Mouse (Mus musculus): ENCODE results near the gene Palm.

Gene Palm

DNA sequence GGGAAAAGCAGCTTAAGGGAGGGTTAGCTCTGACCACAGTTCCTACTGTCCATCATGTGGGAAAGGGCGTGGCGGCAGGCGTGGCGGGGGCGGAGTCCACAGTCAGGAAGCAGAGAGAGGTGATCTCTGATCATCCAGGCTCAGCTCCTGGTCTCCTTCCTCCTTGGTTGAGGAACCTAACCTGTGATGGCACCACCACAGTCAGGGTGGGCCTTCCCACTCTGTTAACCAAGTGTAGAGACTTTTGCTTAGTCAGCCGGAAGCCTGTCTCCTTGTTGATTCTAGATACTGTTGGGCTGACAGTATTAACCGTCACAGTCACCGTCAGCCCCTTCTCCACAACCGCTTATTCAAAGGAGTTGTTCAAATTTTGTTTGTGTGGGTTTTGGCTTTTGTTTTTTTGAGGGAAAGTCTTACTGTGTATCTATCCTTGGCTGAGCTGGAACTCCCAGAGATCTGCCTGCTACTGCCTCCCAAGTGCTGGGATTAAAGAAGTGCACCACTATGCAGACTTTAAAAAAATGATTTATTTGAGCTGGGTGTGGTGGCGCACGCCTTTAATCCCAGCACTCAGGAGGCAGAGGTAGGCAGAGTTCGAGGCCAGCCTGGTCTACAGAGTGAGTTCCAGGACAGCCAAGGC is 5.0 kb downstream of the Palm start:
- no peak for DNase-seq (ENCODE audit: low read depth)

DNA sequence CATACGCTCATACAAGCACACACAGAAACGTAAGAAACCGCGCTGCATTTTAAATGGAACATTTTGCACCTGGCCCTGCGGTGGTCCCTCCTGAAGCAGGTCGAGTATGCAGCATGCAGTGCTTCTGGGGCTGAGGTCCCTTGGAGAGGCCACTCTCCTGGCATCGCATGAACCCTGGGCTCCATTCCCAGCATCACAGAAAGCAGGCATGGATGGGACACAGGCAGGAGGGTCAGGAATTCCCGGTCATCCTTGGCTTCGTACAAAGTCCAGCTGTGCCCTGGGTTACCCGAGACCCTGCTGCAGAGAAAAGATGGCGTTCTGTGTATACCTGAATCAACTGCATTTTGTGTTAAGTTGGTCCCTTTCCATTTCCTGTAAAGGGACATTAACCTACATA is 7.1 kb downstream of the Palm start:
- no peak for DNase-seq (ENCODE audit: low read depth)

DNA sequence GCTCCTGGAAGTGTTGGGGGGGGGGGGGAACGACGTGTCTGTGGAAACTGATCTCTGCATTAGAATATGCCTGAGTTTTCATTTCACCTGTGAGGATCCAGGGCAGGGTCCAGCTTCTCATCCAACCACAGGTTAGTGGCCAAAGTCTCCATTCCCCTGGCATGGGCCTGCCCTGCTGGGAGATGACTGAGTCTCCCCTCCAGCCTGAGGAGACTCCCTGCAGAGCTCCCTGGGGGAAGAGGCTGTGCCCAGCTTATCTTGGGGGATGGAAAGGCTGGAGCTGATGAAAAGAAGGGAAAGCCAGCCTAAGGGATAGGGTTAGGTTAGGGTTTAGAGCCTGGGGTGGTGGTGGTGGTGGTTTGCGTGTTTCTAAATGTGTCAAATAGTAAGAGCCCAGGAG is 8.5 kb downstream of the Palm start:
- no peak for DNase-seq (ENCODE audit: low read depth)

DNA sequence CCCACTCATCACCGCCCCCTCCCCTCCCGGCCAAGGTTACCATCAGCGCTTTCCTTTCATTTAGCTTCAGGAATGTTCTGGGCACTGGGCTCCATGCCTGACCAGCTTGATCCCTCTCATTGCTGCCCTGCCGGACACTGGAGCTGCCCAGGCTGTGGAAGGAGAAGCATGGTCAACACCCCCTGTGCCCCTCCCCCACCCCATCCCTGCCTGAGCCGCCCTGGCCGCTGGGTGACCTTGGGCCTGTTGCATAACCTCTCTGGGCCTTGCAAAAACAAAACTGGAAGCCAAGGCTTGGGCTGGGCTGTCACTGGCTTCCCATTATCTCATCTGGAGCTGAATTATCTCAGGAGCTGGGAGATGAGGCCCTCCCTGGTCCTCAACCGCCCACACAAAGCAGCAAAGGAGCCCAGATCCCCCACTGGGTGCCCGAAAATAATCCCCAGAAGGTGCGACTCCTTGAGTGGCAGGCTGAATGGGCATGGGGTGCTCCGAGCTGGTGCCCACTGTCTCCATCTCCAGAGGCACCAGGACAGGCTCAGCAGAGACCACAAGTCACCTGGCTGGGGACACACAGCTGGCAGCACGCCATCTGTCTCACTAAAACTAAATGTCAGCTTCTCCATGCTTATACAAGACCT is 9.1 kb downstream of the Palm start:
- DNase-seq (ENCODE audit: low read depth): no peak

DNA sequence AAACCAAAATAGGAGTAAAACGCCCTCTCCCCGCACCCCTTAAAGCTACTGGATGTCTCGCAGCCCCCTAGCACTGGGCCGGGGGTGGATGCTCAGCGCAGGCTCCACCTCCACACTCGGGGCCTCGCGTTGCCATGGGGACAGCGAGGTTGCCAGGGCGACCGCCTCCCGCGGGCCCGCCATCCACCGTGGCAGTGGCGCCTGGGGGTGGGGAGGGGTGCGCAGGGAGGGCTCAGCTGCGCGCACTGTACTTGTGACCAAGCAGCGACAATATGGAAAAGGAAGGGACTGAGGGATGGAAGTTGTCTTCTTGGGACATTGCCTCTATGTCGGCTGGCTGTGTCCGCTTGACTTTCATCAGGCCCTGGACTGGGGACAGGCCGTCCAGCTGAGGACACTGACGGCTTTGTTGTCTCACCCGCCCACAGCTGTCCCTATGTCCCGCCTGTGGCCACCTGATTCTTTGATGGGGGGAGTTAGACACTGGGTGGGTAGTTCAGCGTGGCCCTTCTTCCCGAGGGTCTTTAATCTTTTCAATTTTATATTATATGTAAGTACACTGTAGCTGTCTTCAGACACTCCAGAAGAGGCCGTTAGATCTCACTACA is 10.4 kb downstream of the Palm start:
- no peak for DNase-seq (ENCODE audit: low read depth)

DNA sequence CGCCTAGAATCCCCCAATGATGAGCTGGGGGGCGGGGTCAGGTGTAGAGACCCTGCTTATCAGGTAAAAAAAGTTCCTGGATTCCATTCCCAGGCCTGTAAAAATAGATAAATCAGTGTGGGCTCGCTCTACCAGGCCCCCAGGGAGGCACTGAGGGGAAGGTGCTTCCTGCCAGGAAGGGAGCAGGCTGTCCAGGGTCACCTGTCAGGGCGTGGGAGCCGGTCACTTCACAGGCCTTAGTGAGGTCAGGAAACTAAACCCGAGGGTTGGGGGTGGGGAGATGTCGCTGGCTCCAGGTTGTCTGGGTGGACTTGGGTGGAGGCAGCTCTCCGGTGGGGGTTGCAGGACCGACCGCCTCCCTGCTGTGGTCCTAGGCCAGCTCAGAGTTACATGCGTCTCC is 12.3 kb downstream of the Palm start:
- no peak for DNase-seq (ENCODE audit: low read depth)

DNA sequence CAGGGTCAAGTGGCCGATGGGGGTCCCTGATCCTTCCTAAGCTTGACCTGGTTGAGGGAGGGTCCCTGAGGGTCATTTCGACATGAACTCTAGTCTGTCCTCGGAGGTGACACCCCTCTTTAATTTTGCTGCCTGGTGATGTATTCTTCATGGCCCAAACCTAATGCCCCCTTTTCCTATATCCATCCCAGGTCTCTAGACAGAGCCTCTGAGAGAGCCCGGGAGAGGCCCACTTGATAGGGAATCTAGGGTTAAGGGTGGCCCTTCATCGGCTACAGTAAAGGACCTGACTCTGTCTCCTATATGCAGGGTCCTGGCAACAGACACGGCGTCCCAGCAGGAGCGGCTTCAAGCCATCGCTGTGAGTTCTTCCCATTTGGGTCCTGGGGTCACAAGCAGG is 13.0 kb downstream of the Palm start:
- DNase-seq (ENCODE audit: low read depth): no peak

DNA sequence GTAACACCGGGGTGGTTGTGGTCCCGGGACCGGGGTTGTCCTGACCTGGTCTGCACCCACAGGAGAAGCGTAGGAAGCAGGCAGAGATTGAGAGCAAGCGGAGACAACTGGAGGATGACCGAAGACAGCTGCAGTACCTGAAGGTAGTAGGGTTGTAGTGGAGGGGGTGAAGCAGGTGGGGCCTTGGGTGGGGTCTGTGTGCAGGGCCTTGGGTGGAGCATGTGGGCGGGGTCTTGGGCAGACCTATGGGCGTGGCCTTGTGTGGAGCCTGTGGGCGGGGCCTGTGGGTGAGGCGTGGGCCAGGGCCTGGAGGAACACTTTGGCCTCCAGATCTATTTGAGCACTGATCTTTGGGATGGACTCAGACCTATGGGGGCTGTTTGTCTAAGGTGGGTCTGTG is 13.6 kb downstream of the Palm start:
- DNase-seq (ENCODE audit: low read depth): no peak

DNA sequence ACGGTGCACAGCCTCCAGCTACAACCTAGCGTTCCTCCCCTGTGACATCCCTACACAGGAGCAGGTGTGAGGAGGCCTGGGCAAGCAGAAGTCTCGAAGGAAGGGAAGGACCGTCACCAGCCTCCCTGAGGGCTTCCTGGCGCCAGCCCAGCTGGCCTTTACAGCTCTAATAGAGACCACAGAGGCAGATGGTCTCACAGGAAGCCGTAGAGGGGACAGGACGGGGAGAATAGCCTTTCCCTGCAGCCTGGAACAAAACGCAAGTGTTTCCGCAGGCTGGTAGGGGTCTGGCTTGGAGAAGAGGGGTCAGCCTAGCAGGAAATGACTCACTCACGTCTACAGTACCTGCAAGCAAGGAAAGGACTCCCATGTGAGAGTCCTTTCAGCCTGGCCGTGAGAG is 14.5 kb downstream of the Palm start:
- DNase-seq (ENCODE audit: low read depth): no peak

DNA sequence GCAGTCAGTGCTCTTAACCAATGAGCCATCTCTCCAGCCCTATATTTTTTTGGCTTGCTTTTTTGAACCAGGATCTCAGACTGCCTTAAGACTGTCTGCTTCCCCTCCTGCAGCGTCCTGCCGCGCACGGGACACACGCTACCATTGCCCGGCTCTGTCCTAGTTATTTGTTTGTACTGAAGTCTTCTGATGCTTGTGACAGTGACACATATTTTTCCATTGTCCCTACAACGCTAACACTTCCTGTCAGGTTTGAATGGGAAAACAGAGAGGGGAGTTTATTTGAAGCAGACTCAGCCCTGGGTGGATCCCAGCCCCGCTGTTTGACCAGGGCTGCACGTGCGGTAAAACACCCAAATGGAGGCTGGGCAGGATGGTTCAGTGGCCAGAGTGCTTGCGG is 15.4 kb downstream of the Palm start:
- no peak for DNase-seq (ENCODE audit: low read depth)

DNA sequence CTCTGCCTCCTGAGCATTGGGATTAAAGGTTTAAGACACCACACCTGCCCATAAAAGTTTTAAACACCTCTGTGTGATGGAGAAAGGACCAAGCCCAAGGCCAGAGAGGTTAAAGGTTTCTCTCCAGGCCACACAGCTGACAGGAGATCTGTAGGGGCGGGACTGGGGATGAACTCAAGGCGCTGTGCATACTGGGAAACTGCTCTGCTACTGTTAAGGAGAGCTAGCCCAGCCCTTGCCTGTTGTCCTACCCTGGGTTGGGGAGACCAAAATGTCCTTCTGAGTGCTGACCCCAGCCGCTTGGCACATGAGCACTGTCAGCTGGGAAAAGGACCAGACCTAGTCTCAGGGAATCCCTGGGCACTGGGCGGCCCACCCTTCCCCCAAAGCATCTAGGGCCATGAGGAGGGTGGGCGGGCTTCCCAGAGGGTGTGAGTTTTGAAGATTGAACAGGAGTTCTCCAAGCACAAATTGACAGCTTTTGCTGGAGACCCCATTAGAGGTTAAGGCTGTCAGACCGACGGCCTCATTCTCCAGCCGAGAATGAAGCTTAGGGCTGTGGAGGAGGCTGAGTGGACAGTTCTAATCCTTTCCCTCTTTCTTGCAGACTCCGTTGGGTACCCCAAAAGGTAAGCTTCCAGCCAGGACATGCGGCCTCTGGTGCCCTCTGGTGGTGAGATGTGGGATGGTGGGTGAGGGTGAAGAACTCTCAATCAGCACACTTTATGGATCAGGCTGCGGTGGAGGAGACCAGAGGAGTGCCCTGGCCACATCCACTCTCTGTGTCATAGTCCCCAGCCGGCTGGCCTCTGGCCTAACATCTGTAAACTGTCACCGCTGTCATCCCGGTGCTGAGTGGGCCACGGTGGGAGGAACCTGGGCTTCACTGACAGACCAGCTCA is 18.6 kb downstream of the Palm start:
- peak; percentile 62 for DNase-seq (ENCODE audit: low read depth)

DNA sequence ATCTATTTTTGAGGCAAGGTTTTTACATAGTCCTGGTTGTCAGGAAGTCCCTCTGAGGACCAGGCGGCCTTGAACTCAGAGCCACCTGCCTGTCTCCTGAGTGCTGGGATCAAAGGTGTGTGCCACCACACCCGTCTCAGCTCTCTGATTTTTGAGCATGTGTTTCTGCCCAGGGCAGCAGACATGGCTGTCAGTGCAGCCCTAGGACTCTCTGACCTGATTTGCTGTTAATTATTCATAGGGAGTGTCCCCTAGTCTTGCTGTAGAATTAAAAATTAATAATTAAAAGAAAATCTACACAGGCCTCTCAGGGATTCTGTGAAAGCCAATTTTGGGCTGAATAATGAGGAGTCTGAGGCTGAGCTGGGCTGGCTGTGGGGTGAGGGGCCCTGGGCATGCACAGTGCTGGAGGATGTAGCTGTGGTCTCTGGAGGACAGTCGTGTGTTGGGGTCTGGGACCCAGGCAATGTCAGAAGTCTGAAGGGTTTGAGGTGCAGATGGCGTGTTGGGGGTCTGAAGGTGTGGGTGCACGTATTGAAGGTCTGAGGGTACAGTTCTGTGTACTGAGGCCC is 21.0 kb downstream of the Palm start:
- DNase-seq (ENCODE audit: low read depth): no peak

DNA sequence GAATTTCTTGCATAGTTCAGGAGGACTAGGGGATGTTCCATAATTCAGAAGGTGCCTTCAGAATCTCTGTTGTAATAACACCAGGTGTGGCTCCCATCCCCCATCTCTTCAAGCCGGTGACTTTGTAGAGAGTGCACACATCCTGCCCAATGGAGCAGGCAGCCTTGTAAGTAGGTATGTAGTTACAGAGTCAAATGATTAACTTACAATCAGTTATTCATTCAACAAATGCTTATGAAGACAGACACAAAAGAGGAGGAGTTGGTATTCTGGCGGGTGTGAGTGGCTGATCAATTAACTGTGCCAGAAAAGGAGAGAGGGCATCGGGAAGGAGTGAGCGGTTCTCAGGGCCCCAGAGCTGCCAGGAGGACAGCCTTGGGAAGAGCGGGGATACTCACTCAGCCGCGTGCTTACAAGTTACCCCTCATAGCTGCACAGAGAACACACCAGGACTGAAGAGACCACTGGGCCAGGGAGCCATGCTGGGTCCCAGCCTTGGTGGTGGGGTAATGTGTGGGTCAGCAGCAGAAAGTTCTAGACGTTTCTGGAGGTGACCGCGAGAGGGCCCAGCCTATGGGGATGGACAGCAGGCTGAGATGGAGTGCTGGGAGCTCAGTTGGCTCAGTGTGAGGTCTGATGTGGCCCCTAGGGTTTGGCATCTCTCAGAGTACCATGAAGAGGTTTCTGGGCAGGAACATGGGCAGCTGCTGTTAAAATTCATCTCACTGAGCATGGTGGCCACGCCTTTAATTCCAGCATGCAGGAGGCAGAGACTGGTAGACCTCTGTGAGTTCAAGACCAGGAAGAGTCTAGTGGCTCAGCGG is 22.5 kb downstream of the Palm start:
- DNase-seq (ENCODE audit: low read depth): no peak

DNA sequence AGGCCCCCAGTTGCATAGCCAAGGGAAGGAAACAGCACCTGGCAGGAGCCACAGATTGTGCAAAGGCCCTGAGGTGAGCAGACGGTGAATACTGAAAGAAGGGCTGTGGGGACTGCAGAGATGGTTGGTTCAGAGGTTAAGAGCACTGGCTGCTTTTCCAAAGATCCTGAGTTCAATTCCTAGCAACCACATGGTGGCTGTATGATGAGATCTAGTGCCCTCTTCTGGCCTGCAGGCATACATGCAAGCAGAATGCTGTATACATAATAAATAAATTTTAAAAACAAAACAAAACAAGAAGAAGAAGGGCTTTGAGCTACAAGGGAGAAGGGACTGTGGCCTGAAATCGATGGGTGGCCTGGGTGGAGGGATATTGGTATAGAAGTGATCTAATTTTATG is 23.7 kb downstream of the Palm start:
- no peak for DNase-seq (ENCODE audit: low read depth)

DNA sequence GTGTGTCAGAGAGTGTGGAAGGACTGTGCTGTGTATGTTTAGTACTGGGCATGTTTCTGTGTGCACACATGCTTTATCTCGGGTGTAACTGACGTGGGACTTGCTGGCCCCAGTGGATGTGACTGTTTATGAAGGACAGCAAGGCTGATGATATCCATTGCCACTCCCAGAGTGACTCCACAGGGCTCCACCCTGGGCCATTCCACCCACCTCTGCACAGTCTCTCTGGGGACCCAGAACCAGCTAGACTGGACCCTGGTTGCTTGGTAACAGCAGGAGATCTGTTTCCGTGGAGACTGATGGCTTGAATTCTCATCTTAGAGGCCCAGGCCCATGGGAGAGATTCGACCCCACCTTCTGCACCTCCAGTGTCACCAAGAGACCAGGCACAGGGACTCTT is 24.9 kb downstream of the Palm start:
- no peak for DNase-seq (ENCODE audit: low read depth)

DNA sequence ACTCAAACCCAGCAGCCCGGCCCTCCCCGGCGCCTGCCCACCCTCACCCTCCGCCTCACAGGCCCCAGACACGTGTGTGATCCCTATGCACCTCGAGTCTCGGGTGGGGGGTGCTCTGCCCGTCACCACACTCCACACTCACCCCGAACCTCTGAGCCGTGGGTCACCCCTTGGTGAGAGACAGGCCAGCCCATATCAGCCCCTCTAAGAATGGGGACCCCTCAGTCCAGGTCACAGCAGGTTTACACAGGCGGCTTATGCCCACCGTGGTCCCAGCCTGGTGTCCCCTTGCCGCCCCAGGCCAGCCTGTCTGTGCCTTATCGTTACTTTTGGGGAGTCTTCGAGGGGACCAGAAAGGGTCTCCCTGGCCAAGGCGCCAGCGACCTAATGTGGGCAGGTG is 26.2 kb downstream of the Palm start:
- DNase-seq (ENCODE audit: low read depth): no peak

DNA sequence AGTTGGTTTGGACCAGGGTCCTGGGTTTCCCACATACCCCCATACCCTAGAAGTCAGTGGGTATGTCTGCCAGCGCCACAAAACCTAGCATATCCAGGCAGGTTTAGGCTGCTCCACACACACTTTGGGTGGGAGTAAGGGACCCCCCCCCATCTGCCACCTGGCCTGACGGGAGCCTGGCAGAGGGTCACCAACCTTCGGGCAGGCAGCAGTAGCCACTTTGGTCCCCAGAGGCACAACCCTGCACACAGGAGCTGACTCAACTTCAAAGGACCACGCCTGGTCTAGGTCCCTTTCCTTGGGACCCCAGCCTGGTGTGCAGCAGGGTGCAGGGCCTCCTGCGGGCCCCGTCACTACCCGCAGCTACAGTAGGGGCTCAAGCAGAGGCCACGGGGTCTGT is 26.9 kb downstream of the Palm start:
- no peak for DNase-seq (ENCODE audit: low read depth)

DNA sequence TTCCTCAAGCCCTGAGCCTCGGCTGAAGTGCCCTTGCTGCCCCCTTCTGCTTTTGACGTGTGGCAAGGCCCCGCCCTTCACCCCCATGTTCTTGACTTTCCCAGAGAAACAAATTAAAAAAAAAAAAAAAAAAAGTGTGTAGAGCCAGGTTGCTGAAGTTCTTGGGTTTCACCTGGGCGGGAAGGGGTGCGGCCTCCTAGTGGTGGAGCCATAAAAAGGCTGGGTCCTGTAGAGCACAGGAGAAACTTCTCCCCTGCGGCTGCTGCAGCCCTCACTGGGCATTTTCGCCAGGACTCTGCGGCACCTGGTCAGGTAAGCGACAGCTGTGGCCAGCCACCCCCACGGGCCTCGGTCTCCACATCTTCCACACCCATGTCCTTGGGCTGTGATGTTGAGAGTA is 27.4 kb downstream of the Palm start, which contains the start of gene Misp:
Gene Misp, plus strand, starts transcription at position 208 of the 400 bp plus-strand sequence.
- no peak for DNase-seq (ENCODE audit: low read depth)

DNA sequence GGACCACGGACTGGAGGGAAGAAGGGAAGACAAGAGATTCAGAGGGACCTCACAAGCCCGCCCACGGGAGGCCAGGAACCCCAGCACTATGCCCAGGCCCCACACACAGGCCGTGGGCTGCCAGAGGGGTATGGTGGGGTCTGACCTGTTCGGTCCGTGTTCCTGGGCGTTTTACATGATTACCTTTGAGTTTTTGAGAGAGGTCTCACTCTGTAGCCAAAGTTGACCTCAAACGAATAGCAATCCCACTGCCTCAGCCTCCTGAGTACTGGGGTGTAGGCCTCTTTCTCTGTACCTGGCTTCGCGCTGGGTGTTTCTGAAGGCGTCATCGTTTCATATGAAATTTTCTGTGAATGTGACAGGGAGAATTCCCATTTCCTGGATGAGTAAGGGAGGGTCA is 28.4 kb downstream of the Palm start:
- DNase-seq (ENCODE audit: low read depth): no peak

DNA sequence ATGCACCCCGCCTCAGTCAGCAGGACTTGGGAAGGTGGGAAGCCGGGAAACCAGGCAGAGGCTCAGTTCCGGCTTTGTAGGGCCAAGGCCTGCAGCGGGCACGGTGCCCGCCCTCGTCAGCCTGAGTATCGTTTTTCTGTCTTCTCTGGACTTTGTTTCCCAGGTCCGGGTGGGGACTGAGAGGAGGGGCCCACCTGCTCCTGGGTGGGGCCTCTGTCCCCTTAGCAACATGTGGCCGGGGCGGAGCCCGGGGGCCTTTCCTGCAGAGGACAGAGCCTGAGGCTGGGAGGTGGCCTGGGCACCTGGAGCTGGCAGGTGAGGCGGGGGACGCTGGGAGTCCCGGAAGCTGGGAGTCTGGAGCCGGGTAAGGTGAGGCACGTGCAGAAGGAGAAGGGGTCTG is 29.0 kb downstream of the Palm start:
- no peak for DNase-seq (ENCODE audit: low read depth)

DNA sequence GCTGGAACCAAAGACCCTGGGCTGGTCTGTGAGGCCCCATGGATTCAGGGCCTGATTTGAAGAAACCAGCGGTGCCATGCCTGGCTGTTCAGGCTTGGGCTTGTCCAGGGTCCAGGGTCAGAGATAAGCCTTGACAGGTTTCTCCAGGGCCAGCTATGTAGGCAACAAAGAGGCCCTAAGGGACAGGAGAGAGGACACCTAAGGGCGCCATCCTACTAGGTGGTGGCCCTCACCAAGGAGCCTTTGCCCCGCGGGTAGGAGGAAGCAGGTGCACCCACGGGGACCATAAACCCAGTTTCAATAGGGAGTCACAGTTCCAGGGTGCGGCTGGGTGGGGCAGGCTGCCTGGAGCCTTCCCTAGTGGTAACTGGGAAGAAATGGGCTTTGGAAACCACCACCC is 29.6 kb downstream of the Palm start:
- DNase-seq (ENCODE audit: low read depth): no peak

DNA sequence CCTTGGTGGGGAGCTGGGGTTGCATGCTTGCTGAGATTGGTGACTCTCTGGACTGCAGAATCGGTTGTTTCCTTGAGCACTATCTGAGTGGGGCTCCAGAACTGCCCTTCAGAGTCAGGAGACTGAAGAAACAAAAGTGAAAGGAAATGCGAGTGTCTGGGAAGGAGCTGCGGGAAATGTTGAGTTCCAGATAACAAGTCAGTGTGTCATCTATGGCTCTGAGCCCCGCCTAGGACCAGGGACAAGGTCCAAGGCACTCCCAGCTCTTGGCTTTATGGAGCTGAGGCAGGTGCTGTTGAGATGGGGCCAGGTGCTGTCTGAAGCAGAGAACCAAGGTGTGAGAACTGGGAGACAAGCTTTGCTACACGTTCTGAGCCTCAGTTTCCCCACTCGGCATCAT is 31.0 kb downstream of the Palm start:
- no peak for DNase-seq (ENCODE audit: low read depth)

Measured in c-Kit-positive CD71-positive TER-119-negative erythroid progenitor cells, embryonic 14.5 days (primary cell).